Mouse (Mus musculus) intestine, postnatal 0 days (tissue): ENCODE measurements at regions not wholly inside any gene's neighbourhood (a gene's known extent, or its start where the extent isn't known, plus 50 kb on each side); places are given as distances from the start of the nearest gene placed in this dataset.

Experiments
- ATAC-seq: fragments of 200-750 bp; cut with Nextera tagmentation; 2 replicates; pipeline ENCODE4 v1.8.0; 2017; ENCODE audit warnings: mild to moderate bottlenecking, moderate TSS enrichment, moderate library complexity
- H3K27ac ChIP-seq: fragments of 300-500 bp; sonication (generic); 2 replicates; pipeline ENCODE4 v1.5.1; 2014; ENCODE audit warnings: mild to moderate bottlenecking, low read depth, low read length, moderate library complexity
- H3K27me3 ChIP-seq: fragments of 300-500 bp; sonication (generic); replicated peaks from 2 replicates; pipeline ENCODE4 v1.6.1; 2014; ENCODE audit warnings: low read length, mixed read lengths; ENCODE audit not compliant: control insufficient read depth, insufficient read depth
- H3K36me3 ChIP-seq: fragments of 300-500 bp; sonication (generic); 2 replicates; pipeline ENCODE4 v1.6.1; 2014; ENCODE audit warnings: mild to moderate bottlenecking, moderate library complexity; ENCODE audit not compliant: control insufficient read depth, insufficient read depth
- H3K4me1 ChIP-seq: fragments of 300-500 bp; sonication (generic); replicated peaks from 2 replicates; pipeline ENCODE4 v1.6.1; 2014; ENCODE audit warnings: antibody characterized with exemption, low read length, mixed read lengths; ENCODE audit not compliant: control insufficient read depth, insufficient read depth
- H3K4me2 ChIP-seq: fragments of 300-500 bp; sonication (generic); replicated peaks from 2 replicates; pipeline ENCODE4 v1.6.1; 2014; ENCODE audit warnings: low read depth, mild to moderate bottlenecking, moderate library complexity
- H3K4me3 ChIP-seq: fragments of 300-500 bp; sonication (generic); 2 replicates; pipeline ENCODE4 v1.5.1; 2014; ENCODE audit warnings: low read depth, low read length
- H3K9ac ChIP-seq: fragments of 300-500 bp; sonication (generic); 2 replicates; pipeline ENCODE4 v1.6.1; 2014; ENCODE audit warnings: mild to moderate bottlenecking, low read depth, low read length
- H3K9me3 ChIP-seq: fragments of 300-500 bp; sonication (generic); 2 replicates; pipeline ENCODE4 v1.6.1; 2016; ENCODE audit warnings: mixed run types; ENCODE audit not compliant: control insufficient read depth
- CTCF ChIP-seq: sonication (generic); IDR thresholded peaks from 2 replicates; pipeline ENCODE4 v1.5.1; 2016; ENCODE audit warnings: low read depth, mild to moderate bottlenecking, control low read depth, antibody characterized with exemption, moderate library complexity
- WGBS: fragments of 180-500 bp; shearing (Covaris S2); extraction: QIAGEN DNeasy Blood & Tissue Kit; methylation state at CpG from one replicate; pipeline ENCODE4 v1.1.7; 2014; 5-methylcytosine and 5-hydroxymethylcytosine counted together

- ATAC-seq = no peak
- WGBS = 88% methylated on average over 3 of the region's 3 CpGs
Measured at GRCm38 (mm10) chr3:33312230-33312825, 169.3 kb upstream of the Pex5l start.

GRCm38 (mm10) chr3:33308212-33308611, 165.2 kb upstream of the Pex5l start:
- peak; percentile 59 for TF ChIP-seq CTCF
- H3K36me3 ChIP-seq = no peaks in the 10 kb centered on the region
- no peak overlapping the region for H3K27ac ChIP-seq
- no peaks in the 10 kb centered on the region for H3K4me1 ChIP-seq
- H3K27me3 ChIP-seq = no peaks in the 10 kb centered on the region
- no peak for ATAC-seq
- no peak overlapping the region for H3K4me3 ChIP-seq
- WGBS = 33% methylated on average over 2 of the region's 2 CpGs
- H3K9me3 ChIP-seq = no peaks in the 10 kb centered on the region
- no peak overlapping the region for H3K4me2 ChIP-seq
- no peak overlapping the region for H3K9ac ChIP-seq

More at GRCm38 (mm10) chr3:33312230-33312825, 169.3 kb upstream of the Pex5l start:
- H3K27me3 ChIP-seq = no peaks in the 10 kb centered on the region
- H3K9ac ChIP-seq = no peak overlapping the region
- H3K27ac ChIP-seq = no peak overlapping the region
- H3K4me2 ChIP-seq = no peak overlapping the region
- H3K36me3 ChIP-seq = no peaks in the 10 kb centered on the region
- H3K4me1 ChIP-seq = no peaks in the 10 kb centered on the region
- H3K4me3 ChIP-seq = no peak overlapping the region
- no peak for TF ChIP-seq CTCF
- no peaks in the 10 kb centered on the region for H3K9me3 ChIP-seq

- H3K36me3 ChIP-seq = no peaks in the 10 kb centered on the region
- TF ChIP-seq CTCF = no peak
- no peak overlapping the region for H3K4me3 ChIP-seq
- no peak overlapping the region for H3K9ac ChIP-seq
- H3K4me1 ChIP-seq = no peaks in the 10 kb centered on the region
- ATAC-seq = no peak
- H3K27ac ChIP-seq = no peak overlapping the region
- no peaks in the 10 kb centered on the region for H3K9me3 ChIP-seq
- H3K27me3 ChIP-seq = no peaks in the 10 kb centered on the region
- H3K4me2 ChIP-seq = no peak overlapping the region
Measured at GRCm38 (mm10) chr3:33306169-33306568, 163.1 kb upstream of the Pex5l start.

- no peak for TF ChIP-seq CTCF
- no peaks in the 10 kb centered on the region for H3K36me3 ChIP-seq
- no peak overlapping the region for H3K27ac ChIP-seq
- no peaks in the 10 kb centered on the region for H3K9me3 ChIP-seq
- 55% methylated on average over 2 of the region's 2 CpGs for WGBS
- ATAC-seq = no peak
- H3K9ac ChIP-seq = no peak overlapping the region
- no peak overlapping the region for H3K4me3 ChIP-seq
- no peaks in the 10 kb centered on the region for H3K4me1 ChIP-seq
- no peaks in the 10 kb centered on the region for H3K27me3 ChIP-seq
- no peak overlapping the region for H3K4me2 ChIP-seq
Measured at GRCm38 (mm10) chr3:33305756-33306155, 162.7 kb upstream of the Pex5l start.

- no peaks in the 10 kb centered on the region for H3K4me1 ChIP-seq
- H3K27ac ChIP-seq = no peak overlapping the region
- no peak for TF ChIP-seq CTCF
- WGBS = 49% methylated on average over 2 of the region's 2 CpGs
- H3K9ac ChIP-seq = no peak overlapping the region
- no peak for ATAC-seq
- H3K9me3 ChIP-seq = no peaks in the 10 kb centered on the region
- H3K4me3 ChIP-seq = no peak overlapping the region
- no peaks in the 10 kb centered on the region for H3K36me3 ChIP-seq
- H3K27me3 ChIP-seq = no peaks in the 10 kb centered on the region
- H3K4me2 ChIP-seq = no peak overlapping the region
Measured at GRCm38 (mm10) chr3:33262797-33263196, 119.8 kb upstream of the Pex5l start.

GRCm38 (mm10) chr3:33219271-33220065, 76.4 kb upstream of the Pex5l start:
- Histone ChIP-seq H3K9ac (no peak overlapping the region), H3K4me2 (no peak overlapping the region), H3K36me3 (no peaks in the 10 kb centered on the region), H3K27ac (no peak overlapping the region), H3K4me1 (no peaks in the 10 kb centered on the region), H3K9me3 (no peaks in the 10 kb centered on the region), H3K4me3 (no peak overlapping the region), H3K27me3 (no peaks in the 10 kb centered on the region)
- ATAC-seq = no peak
- 50% methylated on average over 2 of the region's 2 CpGs for WGBS
- TF ChIP-seq CTCF = no peak
